Mouse (Mus musculus) liver, embryonic 14.5 days (tissue): ENCODE measurements at regions not wholly inside any gene's neighbourhood (a gene's known extent, or its start where the extent isn't known, plus 50 kb on each side); places are given as distances from the start of the nearest gene placed in this dataset.

Experiments used
- CTCF ChIP-seq: IDR thresholded peaks from 2 replicates; pipeline ENCODE4 v1.5.1; 2016; ENCODE audit warnings: antibody characterized with exemption, low read depth, control low read depth
- EP300 ChIP-seq: IDR thresholded peaks from 2 replicates; pipeline ENCODE4 v1.6.1; 2016; ENCODE audit warnings: antibody characterized with exemption, low read depth

GRCm38 (mm10) chr11:82567014-82567685 is 178.4 kb downstream of the Tmem132e start:
- TF ChIP-seq CTCF = no peak
- TF ChIP-seq EP300 = no peak
